Mouse (Mus musculus): ENCODE data around the gene Gli1. TPM values are rescaled to one million over a fixed set of nuclear protein-coding genes. Genes with fewer than 3 reads are reported as not detected.

The Gli1 gene
- total and polyA plus RNA-seq, 2 experiments from 2014 or later, result 1.2 to 5.1 TPM

GRCm38 (mm10) chr10:127288328-127288799, 53.4 kb downstream of the Gli1 start:
- Histone ChIP-seq H3K9ac (peak overlapping the region; percentile 75), H3K4me3 (ENCODE audit: low read depth, low read length) (peak overlapping the region; percentile 67), H3K27me3 (ENCODE audit: insufficient read depth, low read length) (no peaks in the 10 kb centered on the region), H3K9me3 (ENCODE audit: low read length) (no peaks in the 10 kb centered on the region), H3K36me3 (ENCODE audit: insufficient read depth) (peaks cover 32% of the 10 kb centered on the region), H3K4me1 (ENCODE audit: insufficient read depth) (peaks cover 20% of the 10 kb centered on the region), H3K4me2 (ENCODE audit: low read depth) (peak overlapping the region; percentile 79), H3K27ac (ENCODE audit: low read depth, low read length) (peak overlapping the region; percentile 94)
- WGBS, result under 1% methylated on average over 13 of the region's 28 CpGs
- TF ChIP-seq CTCF (IDR thresholded peaks at IDR 0.05; ENCODE audit: low read depth), result no peak
- ATAC-seq (peak; percentile 24), DNase-seq (peak; percentile 66)

- no peak for TF ChIP-seq CTCF (IDR thresholded peaks at IDR 0.05; ENCODE audit: low read depth)
- H3K36me3 ChIP-seq (ENCODE audit: insufficient read depth), result peaks cover 37% of the 10 kb centered on the region
- peaks cover 20% of the 10 kb centered on the region for H3K4me1 ChIP-seq (ENCODE audit: insufficient read depth)
- H3K27ac ChIP-seq (ENCODE audit: low read depth, low read length), result peak overlapping the region; percentile 94
- DNase-seq (no peak), ATAC-seq (no peak)
- peak overlapping the region; percentile 75 for H3K9ac ChIP-seq
- 0% methylated on average over 3 of the region's 3 CpGs for WGBS
- H3K4me3 ChIP-seq (ENCODE audit: low read depth, low read length), result peak overlapping the region; percentile 67
- H3K9me3 ChIP-seq (ENCODE audit: low read length), result no peaks in the 10 kb centered on the region
- no peaks in the 10 kb centered on the region for H3K27me3 ChIP-seq (ENCODE audit: insufficient read depth, low read length)
- H3K4me2 ChIP-seq (ENCODE audit: low read depth), result peak overlapping the region; percentile 79
These were observed 53.9 kb downstream of the Gli1 start for GRCm38 (mm10) chr10:127287936-127288293.

- Histone ChIP-seq H3K9ac (peak overlapping the region; percentile 75), H3K4me3 (ENCODE audit: low read depth, low read length) (peak overlapping the region; percentile 67), H3K9me3 (ENCODE audit: low read length) (no peaks in the 10 kb centered on the region), H3K27ac (ENCODE audit: low read depth, low read length) (peak overlapping the region; percentile 94; the same call in 1 of the 2 replicates), H3K4me1 (ENCODE audit: insufficient read depth) (peaks cover 20% of the 10 kb centered on the region), H3K27me3 (ENCODE audit: insufficient read depth, low read length) (no peaks in the 10 kb centered on the region), H3K4me2 (ENCODE audit: low read depth) (peak overlapping the region; percentile 79), H3K36me3 (ENCODE audit: insufficient read depth) (peaks cover 42% of the 10 kb centered on the region)
- TF ChIP-seq CTCF (IDR thresholded peaks at IDR 0.05; ENCODE audit: low read depth), result no peak
- ATAC-seq (no peak), DNase-seq (no peak)
- 69% methylated on average over 15 of the region's 15 CpGs for WGBS
These were observed 54.4 kb downstream of the Gli1 start for GRCm38 (mm10) chr10:127287271-127287935.

GRCm38 (mm10) chr10:127286730-127287129, 55.0 kb downstream of the Gli1 start:
- no peak overlapping the region for H3K4me3 ChIP-seq (ENCODE audit: low read depth, low read length)
- peak; percentile 31 for DNase-seq

GRCm38 (mm10) chr10:127286194-127286593, 55.6 kb downstream of the Gli1 start:
- H3K9ac ChIP-seq, result no peak overlapping the region
- peaks cover 54% of the 10 kb centered on the region for H3K36me3 ChIP-seq (ENCODE audit: insufficient read depth)
- DNase-seq (no peak), ATAC-seq (no peak)
- no peaks in the 10 kb centered on the region for H3K9me3 ChIP-seq (ENCODE audit: low read length)
- no peak overlapping the region for H3K27ac ChIP-seq (ENCODE audit: low read depth, low read length)
- H3K4me1 ChIP-seq (ENCODE audit: insufficient read depth), result peaks cover 13% of the 10 kb centered on the region; the same call in 1 of the 2 replicates
- no peak for TF ChIP-seq CTCF (IDR thresholded peaks at IDR 0.05; ENCODE audit: low read depth)
- no peaks in the 10 kb centered on the region for H3K27me3 ChIP-seq (ENCODE audit: insufficient read depth, low read length)
- no peak overlapping the region for H3K4me3 ChIP-seq (ENCODE audit: low read depth, low read length)
- peak overlapping the region; percentile 79; the same call in 1 of the 2 replicates for H3K4me2 ChIP-seq (ENCODE audit: low read depth)
- WGBS, result 73% methylated on average over 7 of the region's 7 CpGs

More at GRCm38 (mm10) chr10:127286730-127287129, 55.0 kb downstream of the Gli1 start:
- no peaks in the 10 kb centered on the region for H3K9me3 ChIP-seq (ENCODE audit: low read length)
- WGBS, result 57% methylated on average over 7 of the region's 7 CpGs
- no peak for TF ChIP-seq CTCF (IDR thresholded peaks at IDR 0.05; ENCODE audit: low read depth)
- peak overlapping the region; percentile 33 for H3K9ac ChIP-seq
- no peak overlapping the region for H3K27ac ChIP-seq (ENCODE audit: low read depth, low read length)
- no peaks in the 10 kb centered on the region for H3K27me3 ChIP-seq (ENCODE audit: insufficient read depth, low read length)
- peaks cover 17% of the 10 kb centered on the region; the same call in 1 of the 2 replicates for H3K4me1 ChIP-seq (ENCODE audit: insufficient read depth)
- peak overlapping the region; percentile 79 for H3K4me2 ChIP-seq (ENCODE audit: low read depth)
- ATAC-seq, result no peak
- H3K36me3 ChIP-seq (ENCODE audit: insufficient read depth), result peaks cover 49% of the 10 kb centered on the region

- ATAC-seq, result no peak
- no peak overlapping the region for H3K4me3 ChIP-seq (ENCODE audit: low read depth, low read length)
- TF ChIP-seq CTCF (IDR thresholded peaks at IDR 0.05; ENCODE audit: low read depth), result no peak
- no peaks in the 10 kb centered on the region for H3K9me3 ChIP-seq (ENCODE audit: low read length)
- H3K4me1 ChIP-seq (ENCODE audit: insufficient read depth), result peaks cover 13% of the 10 kb centered on the region; the same call in 1 of the 2 replicates
- DNase-seq, result no peak
- H3K9ac ChIP-seq, result no peak overlapping the region
- 72% methylated on average over 13 of the region's 13 CpGs for WGBS
- H3K4me2 ChIP-seq (ENCODE audit: low read depth), result no peak overlapping the region
- peaks cover 60% of the 10 kb centered on the region for H3K36me3 ChIP-seq (ENCODE audit: insufficient read depth)
- H3K27me3 ChIP-seq (ENCODE audit: insufficient read depth, low read length), result no peaks in the 10 kb centered on the region
- no peak overlapping the region for H3K27ac ChIP-seq (ENCODE audit: low read depth, low read length)
These were observed 56.1 kb downstream of the Gli1 start for GRCm38 (mm10) chr10:127285644-127286043.

GRCm38 (mm10) chr10:127284724-127285500, 56.9 kb downstream of the Gli1 start:
- peaks cover 13% of the 10 kb centered on the region; the same call in 1 of the 2 replicates for H3K4me1 ChIP-seq (ENCODE audit: insufficient read depth)

More at GRCm38 (mm10) chr10:127284724-127285500, 56.9 kb downstream of the Gli1 start:
- no peak overlapping the region for H3K9ac ChIP-seq
- no peak overlapping the region for H3K4me2 ChIP-seq (ENCODE audit: low read depth)
- H3K4me3 ChIP-seq (ENCODE audit: low read depth, low read length), result no peak overlapping the region
- no peak for ATAC-seq
- H3K36me3 ChIP-seq (ENCODE audit: insufficient read depth), result peaks cover 66% of the 10 kb centered on the region
- H3K9me3 ChIP-seq (ENCODE audit: low read length), result no peaks in the 10 kb centered on the region
- DNase-seq, result no peak
- H3K27me3 ChIP-seq (ENCODE audit: insufficient read depth, low read length), result no peaks in the 10 kb centered on the region
- TF ChIP-seq CTCF (IDR thresholded peaks at IDR 0.05; ENCODE audit: low read depth), result no peak
- WGBS, result 73% methylated on average over 11 of the region's 11 CpGs
- no peak overlapping the region for H3K27ac ChIP-seq (ENCODE audit: low read depth, low read length)

All from forebrain, postnatal 0 days (tissue).